Mouse (Mus musculus): ENCODE results near the gene Foxm1. TPM values are rescaled to one million over a fixed set of nuclear protein-coding genes. Genes with fewer than 3 reads are reported as not detected.

Gene Foxm1
- polyA plus RNA-seq, 1 experiment from 2014 or later: 31.3 TPM

DNA sequence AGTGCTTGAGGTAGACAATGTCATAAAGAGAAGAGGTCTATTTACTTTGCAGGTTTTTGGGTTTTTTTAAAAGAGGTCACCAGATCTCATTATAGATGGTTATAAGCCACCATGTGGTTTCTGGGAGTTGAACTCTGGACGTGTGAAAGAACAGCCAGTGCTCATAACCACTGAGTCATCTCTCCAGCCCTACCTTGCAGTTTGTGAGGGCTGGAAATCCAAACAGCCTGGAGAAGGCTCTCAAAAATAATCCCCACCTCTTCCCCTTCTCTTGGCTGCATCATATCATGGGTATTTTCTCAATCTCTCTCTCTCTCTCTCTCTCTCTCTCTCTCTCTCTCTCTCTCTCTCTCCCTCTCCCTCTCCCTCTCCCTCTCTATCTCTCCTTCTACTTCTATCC lies 27.9 kb downstream of the Foxm1 start:
- H3K4me1 ChIP-seq (ENCODE audit: insufficient read depth, low read length): no peaks in the 10 kb centered on the region
- no peaks in the 10 kb centered on the region for H3K27me3 ChIP-seq (ENCODE audit: insufficient read depth, low read length)
- no peak overlapping the region for H3K4me2 ChIP-seq (replicated peaks; ENCODE audit: low read depth, low read length)
- no peak overlapping the region for H3K27ac ChIP-seq (ENCODE audit: low read length)
- no peak for ATAC-seq (ENCODE audit: low FRiP score, low TSS enrichment)
- H3K4me3 ChIP-seq (ENCODE audit: low read length): no peak overlapping the region
- no peaks in the 10 kb centered on the region for H3K36me3 ChIP-seq (ENCODE audit: insufficient read depth, low read length)
- 46% methylated on average over 1 of the region's 1 CpGs for WGBS
- no peak overlapping the region for H3K9ac ChIP-seq (replicated peaks; ENCODE audit: low read length)
- H3K9me3 ChIP-seq (ENCODE audit: low read length): no peaks in the 10 kb centered on the region

DNA sequence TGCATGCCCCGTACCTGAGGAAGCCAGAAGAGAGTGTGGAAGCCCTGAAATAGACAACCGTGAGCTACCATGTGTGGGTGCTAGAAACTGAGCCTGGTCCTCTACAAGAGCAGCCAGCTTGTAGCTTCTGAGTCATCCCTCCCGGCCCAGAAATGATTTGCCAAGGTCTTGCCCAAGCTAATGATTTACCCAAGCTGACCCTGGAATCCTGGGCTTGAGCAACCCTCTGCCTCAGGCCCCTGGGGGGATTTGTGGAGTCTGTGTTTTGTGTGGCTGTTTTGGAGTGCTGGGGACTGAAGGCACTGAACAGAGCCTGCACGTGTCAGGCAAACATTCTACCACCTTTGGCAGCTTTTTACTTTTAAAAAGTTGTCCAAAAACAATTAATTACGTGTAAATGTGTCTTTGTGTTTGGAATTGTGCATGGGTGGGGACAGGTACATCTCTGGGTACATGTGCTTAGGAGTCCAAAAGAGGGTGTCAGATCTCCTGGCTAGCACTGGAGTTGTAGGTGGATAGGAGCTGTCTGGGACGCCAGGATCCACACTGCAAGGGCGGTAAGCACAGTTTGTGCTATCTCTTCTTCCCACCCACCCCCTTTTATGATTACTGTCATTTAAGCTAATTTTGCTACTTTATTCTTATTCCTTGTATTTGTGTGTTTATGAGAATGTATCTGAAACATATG lies 35.0 kb downstream of the Foxm1 start:
- ATAC-seq (ENCODE audit: low FRiP score, low TSS enrichment): peak; percentile 55
- H3K4me2 ChIP-seq (replicated peaks; ENCODE audit: low read depth, low read length): no peak overlapping the region
- peak overlapping the region; percentile 77 for H3K27ac ChIP-seq (ENCODE audit: low read length)
- 69% methylated on average over 7 of the region's 7 CpGs for WGBS
- H3K4me3 ChIP-seq (ENCODE audit: low read length): no peak overlapping the region
- H3K9ac ChIP-seq (replicated peaks; ENCODE audit: low read length): no peak overlapping the region
- no peaks in the 10 kb centered on the region for H3K27me3 ChIP-seq (ENCODE audit: insufficient read depth, low read length)
- H3K9me3 ChIP-seq (ENCODE audit: low read length): no peaks in the 10 kb centered on the region
- peaks cover 24% of the 10 kb centered on the region for H3K4me1 ChIP-seq (ENCODE audit: insufficient read depth, low read length)
- no peaks in the 10 kb centered on the region for H3K36me3 ChIP-seq (ENCODE audit: insufficient read depth, low read length)

- no peaks in the 10 kb centered on the region for H3K9me3 ChIP-seq (ENCODE audit: low read length)
- H3K4me3 ChIP-seq (ENCODE audit: low read length): peak within 1 kb of the TSS; percentile 32
- H3K9ac ChIP-seq (replicated peaks; ENCODE audit: low read length): peak within 1 kb of the TSS; percentile 51
- H3K4me1 ChIP-seq (ENCODE audit: insufficient read depth, low read length): peaks cover 24% of the 10 kb centered on the region
- H3K27ac ChIP-seq (ENCODE audit: low read length): peak within 1 kb of the TSS; percentile 77
- no peaks in the 10 kb centered on the region for H3K27me3 ChIP-seq (ENCODE audit: insufficient read depth, low read length)
- no peaks in the 10 kb centered on the region for H3K36me3 ChIP-seq (ENCODE audit: insufficient read depth, low read length)
- ATAC-seq (ENCODE audit: low FRiP score, low TSS enrichment): no peak
- peak within 1 kb of the TSS; percentile 54 for H3K4me2 ChIP-seq (replicated peaks; ENCODE audit: low read depth, low read length)
- whole genome bisulfite sequencing: 59% methylated on average over 3 of the region's 3 CpGs
These were observed 36.2 kb downstream of the Foxm1 start, which contains the start of gene Nrip2 for GRCm38 (mm10) chr6:128398996-128399395. Nrip2 (plus strand) TSS chr6:128399296.

- H3K36me3 ChIP-seq (ENCODE audit: insufficient read depth, low read length): no peaks in the 10 kb centered on the region
- H3K4me2 ChIP-seq (replicated peaks; ENCODE audit: low read depth, low read length): peak overlapping the region; percentile 54
- peaks cover 24% of the 10 kb centered on the region for H3K4me1 ChIP-seq (ENCODE audit: insufficient read depth, low read length)
- H3K9ac ChIP-seq (replicated peaks; ENCODE audit: low read length): peak overlapping the region; percentile 51
- WGBS: 27% methylated on average over 21 of the region's 21 CpGs
- no peaks in the 10 kb centered on the region for H3K27me3 ChIP-seq (ENCODE audit: insufficient read depth, low read length)
- no peaks in the 10 kb centered on the region for H3K9me3 ChIP-seq (ENCODE audit: low read length)
- H3K4me3 ChIP-seq (ENCODE audit: low read length): peak overlapping the region; percentile 32
- H3K27ac ChIP-seq (ENCODE audit: low read length): peak overlapping the region; percentile 76
- ATAC-seq (ENCODE audit: low FRiP score, low TSS enrichment): peak; percentile 90
These were observed 36.8 kb downstream of the Foxm1 start for GRCm38 (mm10) chr6:128399421-128400185.

- 49% methylated on average over 5 of the region's 5 CpGs for WGBS
These were observed 41.9 kb downstream of the Foxm1 start for GRCm38 (mm10) chr6:128404708-128405107.

GRCm38 (mm10) chr6:128408544-128409125 lies 45.9 kb downstream of the Foxm1 start:
- Histone ChIP-seq H3K9me3 (ENCODE audit: low read length) (no peaks in the 10 kb centered on the region), H3K9ac (replicated peaks; ENCODE audit: low read length) (no peak overlapping the region), H3K27ac (ENCODE audit: low read length) (no peak overlapping the region), H3K27me3 (ENCODE audit: insufficient read depth, low read length) (no peaks in the 10 kb centered on the region), H3K4me2 (replicated peaks; ENCODE audit: low read depth, low read length) (no peak overlapping the region), H3K4me1 (ENCODE audit: insufficient read depth, low read length) (no peaks in the 10 kb centered on the region), H3K36me3 (ENCODE audit: insufficient read depth, low read length) (peaks cover 56% of the 10 kb centered on the region), H3K4me3 (ENCODE audit: low read length) (no peak overlapping the region)
- no peak for ATAC-seq (ENCODE audit: low FRiP score, low TSS enrichment)
- WGBS: 84% methylated on average over 7 of the region's 7 CpGs

More at GRCm38 (mm10) chr6:128404708-128405107, 41.9 kb downstream of the Foxm1 start:
- no peak overlapping the region for H3K4me3 ChIP-seq (ENCODE audit: low read length)
- no peak overlapping the region for H3K4me2 ChIP-seq (replicated peaks; ENCODE audit: low read depth, low read length)
- no peak overlapping the region for H3K9ac ChIP-seq (replicated peaks; ENCODE audit: low read length)
- H3K4me1 ChIP-seq (ENCODE audit: insufficient read depth, low read length): peaks cover 16% of the 10 kb centered on the region
- H3K27ac ChIP-seq (ENCODE audit: low read length): no peak overlapping the region
- no peak for ATAC-seq (ENCODE audit: low FRiP score, low TSS enrichment)
- peaks cover 33% of the 10 kb centered on the region for H3K36me3 ChIP-seq (ENCODE audit: insufficient read depth, low read length)
- no peaks in the 10 kb centered on the region for H3K9me3 ChIP-seq (ENCODE audit: low read length)
- no peaks in the 10 kb centered on the region for H3K27me3 ChIP-seq (ENCODE audit: insufficient read depth, low read length)

DNA sequence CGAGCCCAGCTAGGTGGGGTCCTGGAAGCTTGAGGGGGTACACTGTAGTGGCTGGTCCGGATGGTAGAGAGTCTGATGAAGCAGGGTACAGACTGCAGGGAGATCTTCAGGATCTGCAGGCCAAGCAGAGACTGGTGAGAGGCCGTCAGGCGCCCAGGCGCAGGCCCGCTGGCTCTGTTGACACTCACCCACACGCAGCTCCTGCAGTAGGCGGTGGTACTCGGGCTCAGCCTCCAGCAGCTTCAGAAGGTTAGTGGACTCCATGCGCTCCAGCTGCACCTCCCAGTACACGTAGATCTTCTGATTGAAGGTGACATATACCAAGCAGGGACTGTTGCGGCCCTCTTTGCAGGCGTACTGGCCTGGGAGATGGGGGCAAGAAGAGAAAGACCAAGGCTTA lies 47.5 kb downstream of the Foxm1 start:
- ATAC-seq (ENCODE audit: low FRiP score, low TSS enrichment): no peak
- H3K4me3 ChIP-seq (ENCODE audit: low read length): no peak overlapping the region
- no peaks in the 10 kb centered on the region for H3K9me3 ChIP-seq (ENCODE audit: low read length)
- H3K9ac ChIP-seq (replicated peaks; ENCODE audit: low read length): no peak overlapping the region
- no peaks in the 10 kb centered on the region for H3K4me1 ChIP-seq (ENCODE audit: insufficient read depth, low read length)
- no peaks in the 10 kb centered on the region for H3K27me3 ChIP-seq (ENCODE audit: insufficient read depth, low read length)
- WGBS: 92% methylated on average over 13 of the region's 13 CpGs
- no peak overlapping the region for H3K4me2 ChIP-seq (replicated peaks; ENCODE audit: low read depth, low read length)
- H3K36me3 ChIP-seq (ENCODE audit: insufficient read depth, low read length): peaks cover 61% of the 10 kb centered on the region
- H3K27ac ChIP-seq (ENCODE audit: low read length): no peak overlapping the region

DNA sequence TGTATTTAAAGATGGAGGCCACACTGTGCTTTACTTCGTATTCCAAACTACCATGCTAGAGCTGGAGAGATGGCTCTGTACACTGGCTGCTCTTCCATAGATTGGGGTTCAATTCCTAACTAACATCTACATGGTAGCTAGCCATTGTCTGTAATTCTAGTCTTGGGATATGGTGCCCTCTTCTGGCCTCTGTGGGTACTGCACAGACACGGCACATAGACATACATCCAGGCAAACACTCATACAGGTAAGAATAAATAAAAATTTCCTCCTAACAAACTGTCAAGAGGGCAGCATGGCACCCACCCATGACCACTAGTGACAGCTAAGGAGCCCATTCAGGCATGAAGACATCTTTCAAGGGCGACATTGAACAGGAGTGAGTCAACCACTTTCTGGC lies 48.3 kb downstream of the Foxm1 start:
- Histone ChIP-seq H3K27ac (ENCODE audit: low read length) (no peak overlapping the region), H3K4me2 (replicated peaks; ENCODE audit: low read depth, low read length) (no peak overlapping the region), H3K4me1 (ENCODE audit: insufficient read depth, low read length) (no peaks in the 10 kb centered on the region), H3K9me3 (ENCODE audit: low read length) (no peaks in the 10 kb centered on the region), H3K9ac (replicated peaks; ENCODE audit: low read length) (no peak overlapping the region), H3K36me3 (ENCODE audit: insufficient read depth, low read length) (peaks cover 61% of the 10 kb centered on the region), H3K4me3 (ENCODE audit: low read length) (no peak overlapping the region), H3K27me3 (ENCODE audit: insufficient read depth, low read length) (no peaks in the 10 kb centered on the region)
- 13% methylated on average over 3 of the region's 3 CpGs for WGBS
- ATAC-seq (ENCODE audit: low FRiP score, low TSS enrichment): 0 out of 2 replicates have a peak, but pooled peaks have one; percentile 1

DNA sequence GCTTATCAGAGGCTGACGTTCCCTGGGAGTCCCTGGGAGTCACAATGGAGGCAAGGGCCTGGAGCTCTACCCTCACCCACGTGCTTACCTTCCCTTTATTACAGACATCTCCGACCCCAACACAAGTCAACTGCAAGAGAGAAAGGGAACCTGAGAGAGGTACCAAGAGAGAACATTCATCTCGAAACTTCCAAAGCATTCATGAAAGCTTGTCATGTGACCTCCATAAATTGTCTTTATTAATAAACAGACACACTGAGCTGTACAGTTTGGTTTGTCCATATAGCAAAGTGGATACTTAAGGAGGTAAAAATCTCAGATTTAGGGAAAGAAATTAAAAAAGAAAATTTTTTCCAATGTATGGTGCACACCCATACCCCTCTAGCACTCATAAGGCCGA lies 53.4 kb downstream of the Foxm1 start:
- no peak for ATAC-seq (ENCODE audit: low FRiP score, low TSS enrichment)
- Histone ChIP-seq H3K4me3 (ENCODE audit: low read length) (no peak overlapping the region), H3K27ac (ENCODE audit: low read length) (no peak overlapping the region), H3K9me3 (ENCODE audit: low read length) (no peaks in the 10 kb centered on the region), H3K36me3 (ENCODE audit: insufficient read depth, low read length) (peaks cover 20% of the 10 kb centered on the region; the same call in 1 of the 2 replicates), H3K27me3 (ENCODE audit: insufficient read depth, low read length) (no peaks in the 10 kb centered on the region), H3K4me1 (ENCODE audit: insufficient read depth, low read length) (no peaks in the 10 kb centered on the region), H3K4me2 (replicated peaks; ENCODE audit: low read depth, low read length) (no peak overlapping the region), H3K9ac (replicated peaks; ENCODE audit: low read length) (no peak overlapping the region)
- 87% methylated on average over 5 of the region's 5 CpGs for WGBS
